Mouse (Mus musculus) adrenal gland, postnatal 25 days (tissue): Measurements from ENCODE around the gene Gm13889. TPM values are rescaled to one million over a fixed set of nuclear protein-coding genes. Genes with fewer than 3 reads are reported as not detected.
A peak's percentile ranks its signal among the peaks of the same experiment; 100 is the strongest.

Experiments used
- DNase-seq: peaks from one replicate; pipeline ENCODE4 v3.0.0; 2021; ENCODE audit warnings: mixed read lengths
- long read RNA-seq: library from polyadenylated mRNA; stranded (forward); transcript quantifications from one replicate; pipeline ENCODE4 v2.0.0, GENCODE M21; 2021
- total RNA-seq: library from RNA; stranded (reverse); gene quantifications from 2 replicates; pipeline ENCODE4 v1.2.3, GENCODE M21; 2021

Gm13889 gene
- total RNA-seq: 18.3 and 20.5 TPM in 2 replicates
- long read RNA-seq, transcript Gm13889-201 (1 exons, 1,386 nt): major isoform, 17 of 17 reads
- long read RNA-seq, partial matches to known transcripts: 0 of 17 reads
- long read RNA-seq, other reads (novel, unspliced or antisense): 0 of 17 reads

DNA sequence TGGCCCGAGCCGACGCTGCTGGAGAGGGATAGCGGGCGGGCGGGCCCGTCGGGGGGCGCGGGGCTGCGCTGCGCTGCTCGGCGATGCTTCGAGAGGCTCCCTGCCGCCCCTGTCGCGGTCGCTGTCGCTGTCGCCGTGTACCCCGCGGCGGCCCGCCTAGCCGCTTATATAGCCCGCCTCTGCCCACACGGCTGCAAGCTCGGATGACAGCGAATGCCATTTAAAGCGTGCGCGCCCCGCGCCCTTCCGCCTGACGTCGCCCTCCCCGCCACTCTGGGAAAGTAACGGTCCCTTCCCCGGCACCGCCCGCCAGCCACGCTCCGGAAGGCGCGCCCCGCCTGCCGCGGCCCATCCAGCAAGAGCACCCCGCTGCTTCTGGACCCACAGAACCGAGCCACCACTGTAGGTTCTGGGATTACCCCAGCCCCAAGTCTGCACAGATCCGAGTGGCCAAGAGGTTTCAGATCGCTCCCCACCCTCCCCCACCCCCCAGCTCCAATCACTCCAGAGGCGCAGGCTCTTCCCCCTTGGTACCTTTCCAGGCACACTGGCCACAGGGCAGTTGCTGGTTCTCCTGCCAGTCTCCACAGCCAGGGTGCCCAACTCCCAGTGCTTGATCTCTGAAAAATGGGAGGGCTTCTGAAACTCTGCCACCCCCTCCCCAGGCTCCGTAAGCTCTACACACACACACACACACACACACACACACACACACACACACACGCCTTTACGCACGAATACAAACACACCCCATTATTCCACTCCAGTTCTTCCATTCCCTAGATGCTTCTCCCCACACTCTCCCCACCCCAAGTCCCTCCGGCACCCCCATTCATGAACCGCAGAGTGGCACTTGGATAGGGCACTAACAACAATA lies at the start of gene Gm13889:
Gene Gm13889, minus strand, starts transcription at position 294 of the 877 bp plus-strand sequence.
- DNase-seq: peak; percentile 83

- peak; percentile 86 for DNase-seq
Measured at GRCm38 (mm10) chr2:94002331-94002730, 45.3 kb upstream of the Gm13889 start.

GRCm38 (mm10) chr2:94001918-94002317 lies 44.9 kb upstream of the Gm13889 start:
- no peak for DNase-seq

DNA sequence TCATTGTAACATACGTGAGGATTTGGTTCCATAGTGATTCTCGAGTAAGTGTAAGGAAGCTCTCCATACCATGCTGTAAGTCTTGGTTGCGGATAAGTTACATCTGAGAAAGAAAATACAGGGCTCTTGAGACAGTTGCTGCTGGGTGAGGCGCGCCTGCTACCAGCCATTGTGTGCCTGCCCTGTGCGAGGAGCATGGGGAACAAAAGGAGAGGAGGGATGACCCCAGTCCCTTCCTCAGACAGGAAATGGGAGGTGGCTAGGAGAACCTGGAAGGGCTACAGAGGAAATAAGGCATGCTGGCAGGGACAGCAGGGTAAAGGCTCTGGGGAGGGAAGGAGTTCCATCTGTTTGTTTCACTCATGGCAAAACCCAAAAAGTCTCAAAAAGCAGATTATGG lies 44.4 kb upstream of the Gm13889 start:
- DNase-seq: no peak

- DNase-seq: no peak
Measured at GRCm38 (mm10) chr2:93996254-93996653, 39.3 kb upstream of the Gm13889 start, which contains the start of gene Gm27027. Gene Gm27027, minus strand, starts transcription at chr2:93996354.

DNA sequence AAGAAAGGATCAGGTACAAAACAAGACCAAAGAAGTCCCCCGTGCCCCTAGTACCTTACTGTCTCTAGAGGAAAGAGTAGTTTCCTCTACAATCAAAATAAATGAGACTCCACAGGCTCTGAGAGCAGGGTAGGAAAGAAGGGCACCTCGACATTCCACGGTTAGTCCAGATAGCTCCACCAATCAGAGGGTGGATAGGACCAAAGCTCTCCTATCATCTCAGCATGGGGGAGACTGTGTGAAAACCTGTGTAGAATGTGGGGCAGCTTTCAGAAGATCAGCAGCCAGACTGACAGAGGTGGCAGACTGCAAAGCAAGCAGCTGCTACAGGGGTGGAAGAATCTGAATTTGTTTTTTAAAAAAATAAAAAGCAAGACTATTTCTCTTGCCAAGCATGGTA lies 35.8 kb upstream of the Gm13889 start:
- no peak for DNase-seq

DNA sequence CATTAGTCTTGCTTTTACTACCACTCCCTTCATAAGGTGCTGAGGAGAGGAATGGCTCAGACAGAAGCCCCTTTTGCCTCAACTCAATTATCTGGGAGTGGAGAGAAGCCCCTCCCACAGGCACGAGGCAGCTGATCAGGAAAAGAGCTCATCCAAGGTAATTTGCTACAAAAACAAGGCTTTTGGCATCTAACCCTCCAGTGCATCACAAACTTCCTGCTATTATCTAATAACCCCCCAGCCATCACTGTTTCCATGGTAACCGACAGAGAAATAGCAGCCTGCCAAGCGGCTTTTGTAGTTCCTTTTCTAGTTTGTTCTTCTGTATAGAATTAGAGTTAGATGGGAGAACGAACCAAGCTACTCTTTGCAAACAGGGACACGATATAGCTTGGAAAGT lies 35.3 kb upstream of the Gm13889 start:
- DNase-seq: no peak

DNA sequence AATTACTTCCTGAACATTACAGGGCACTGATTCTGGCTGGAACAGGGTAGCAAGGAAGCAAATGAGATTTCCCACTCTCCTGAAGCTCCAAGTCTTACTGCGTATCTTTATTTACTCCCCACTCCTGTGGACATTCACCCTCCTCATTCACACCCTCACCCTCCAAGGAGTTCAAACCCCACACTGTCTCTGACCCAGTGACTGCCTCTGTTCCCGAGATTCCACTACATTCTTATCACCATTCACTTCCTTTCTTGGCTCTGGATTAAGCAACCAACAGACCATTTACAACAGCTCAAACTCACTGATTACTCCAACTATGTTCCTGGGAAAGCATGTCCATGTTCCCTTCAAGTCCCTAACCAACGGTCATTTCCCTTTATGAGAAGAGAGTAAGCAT lies 34.3 kb upstream of the Gm13889 start:
- DNase-seq: no peak

DNA sequence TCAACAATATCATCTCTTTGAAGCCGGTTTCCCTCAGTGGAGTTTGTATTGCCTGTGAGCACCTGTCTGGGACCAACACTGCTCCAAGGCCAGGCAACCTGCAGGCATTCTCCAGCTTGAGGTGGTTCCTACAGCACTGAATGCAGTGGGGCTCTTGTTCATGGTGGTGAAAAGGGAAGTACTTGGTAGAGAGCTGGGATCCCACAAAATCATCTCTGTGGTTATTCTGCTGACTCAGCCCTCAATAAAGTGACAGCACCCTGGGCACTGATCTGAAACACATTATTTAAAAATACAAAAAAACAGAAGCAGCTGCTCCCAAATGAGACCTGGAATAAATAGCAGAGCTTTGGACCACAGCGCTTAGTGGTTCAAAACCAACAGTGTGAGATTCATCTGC lies 31.4 kb upstream of the Gm13889 start:
- DNase-seq: no peak

- DNase-seq: no peak
Measured at GRCm38 (mm10) chr2:93982457-93983235, 25.6 kb upstream of the Gm13889 start.

- peak; percentile 68 for DNase-seq
Measured at GRCm38 (mm10) chr2:93979249-93980120, 22.5 kb upstream of the Gm13889 start.

DNA sequence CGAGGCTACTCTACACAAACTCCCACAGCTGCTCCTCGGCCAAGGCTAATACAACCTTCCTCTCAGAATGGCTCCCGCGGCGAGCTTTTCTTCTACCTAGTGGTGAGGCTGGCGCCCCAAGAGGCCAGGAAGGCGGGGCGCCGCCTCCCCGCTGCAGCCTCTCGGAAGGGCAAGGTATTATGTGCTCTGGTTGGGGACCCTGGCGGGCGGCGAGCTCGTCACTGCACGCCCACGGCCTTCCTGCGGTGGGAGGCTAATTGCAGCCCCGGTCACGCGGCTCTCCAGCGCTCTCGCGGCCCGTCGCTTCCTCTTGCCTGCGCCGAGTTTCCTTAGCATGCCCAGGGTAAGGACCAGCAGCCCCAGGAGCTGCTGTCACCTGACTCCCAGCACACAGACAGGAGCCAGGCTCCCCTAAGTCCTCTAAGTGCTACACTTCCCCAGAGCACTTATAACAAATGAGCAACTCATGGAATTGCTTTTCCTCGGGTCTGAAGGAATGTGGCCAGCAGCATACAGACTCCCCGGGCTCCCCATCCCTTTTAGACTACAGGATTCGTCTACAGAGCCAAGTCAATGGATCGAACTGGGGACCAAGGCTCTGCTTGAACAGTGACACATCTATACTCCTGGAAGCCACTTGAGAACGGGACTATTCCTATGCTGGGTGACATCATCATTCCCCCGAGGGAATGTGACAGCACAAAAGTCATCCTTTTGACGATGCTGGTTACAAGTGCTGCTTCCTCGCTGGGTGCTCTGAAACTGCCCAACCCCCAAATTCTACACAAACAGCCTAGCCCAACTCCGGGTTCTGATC lies 19.6 kb upstream of the Gm13889 start:
- peak; percentile 64 for DNase-seq

DNA sequence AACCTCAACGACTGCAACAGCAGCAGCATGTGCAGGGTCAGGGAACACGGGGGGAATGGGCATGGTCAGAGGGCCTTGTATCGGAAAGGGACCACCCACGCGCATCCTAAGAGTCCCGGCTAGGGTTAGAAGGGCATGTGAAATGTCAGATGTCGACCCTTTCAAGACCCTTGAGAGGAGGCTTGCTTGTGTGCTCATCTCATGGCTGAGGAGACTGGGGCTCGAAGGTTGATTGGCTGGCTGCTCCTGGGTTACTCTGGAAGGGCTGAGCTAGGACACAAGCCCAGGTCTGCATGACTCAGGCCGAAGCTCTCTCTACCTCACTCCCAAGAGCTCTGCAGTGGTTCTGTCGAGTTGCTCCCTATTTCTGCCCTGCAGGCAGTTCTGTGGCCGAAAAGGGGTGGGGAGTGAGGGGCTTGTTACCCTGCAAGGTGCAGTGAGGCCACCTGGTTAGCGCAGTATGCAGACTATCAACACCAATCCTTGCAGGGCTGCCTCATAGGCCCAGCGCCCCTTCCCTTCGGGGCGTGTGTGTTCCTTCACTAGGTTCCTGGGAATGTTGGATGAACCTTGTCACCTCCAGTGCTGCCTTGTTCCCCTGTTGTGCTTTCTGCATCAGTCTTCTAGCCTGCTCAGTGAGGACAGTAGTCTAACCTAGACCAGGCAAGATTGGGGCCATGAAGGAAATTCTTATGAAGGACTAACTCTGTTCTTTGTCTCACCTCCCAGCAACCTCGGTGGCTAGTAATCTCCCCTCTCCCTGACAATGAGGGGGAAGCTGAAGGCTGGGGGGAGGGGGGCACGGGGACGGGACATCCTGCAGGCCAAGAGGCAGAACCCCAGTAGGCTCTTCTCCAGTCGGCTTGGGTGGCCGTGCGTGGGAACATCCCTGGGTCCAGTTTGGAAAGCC lies 18.8 kb upstream of the Gm13889 start:
- DNase-seq: no peak

DNA sequence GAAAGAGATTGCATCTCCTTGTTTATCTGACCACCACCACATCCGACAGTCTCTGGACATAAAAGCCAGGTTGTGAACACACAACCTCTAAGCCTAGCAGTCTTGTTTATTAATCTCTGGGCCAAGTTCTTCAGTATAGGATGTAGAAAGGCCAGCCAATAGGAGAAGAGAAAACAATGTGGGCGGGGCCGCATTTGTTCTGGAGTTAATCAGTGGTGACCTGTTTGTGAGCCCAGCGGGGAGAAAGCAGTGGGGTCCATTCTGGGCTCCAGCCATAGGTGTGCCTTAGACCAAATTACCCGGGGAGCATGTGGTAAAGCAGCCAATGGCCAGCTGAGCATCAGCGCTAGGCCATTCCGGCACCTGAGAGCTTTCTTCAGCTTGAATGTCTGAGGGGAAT lies 18.0 kb upstream of the Gm13889 start:
- DNase-seq: no peak

- no peak for DNase-seq
Measured at GRCm38 (mm10) chr2:93971647-93972046, 14.6 kb upstream of the Gm13889 start.

- DNase-seq: no peak
Measured at GRCm38 (mm10) chr2:93964494-93965160, 7.6 kb upstream of the Gm13889 start.

DNA sequence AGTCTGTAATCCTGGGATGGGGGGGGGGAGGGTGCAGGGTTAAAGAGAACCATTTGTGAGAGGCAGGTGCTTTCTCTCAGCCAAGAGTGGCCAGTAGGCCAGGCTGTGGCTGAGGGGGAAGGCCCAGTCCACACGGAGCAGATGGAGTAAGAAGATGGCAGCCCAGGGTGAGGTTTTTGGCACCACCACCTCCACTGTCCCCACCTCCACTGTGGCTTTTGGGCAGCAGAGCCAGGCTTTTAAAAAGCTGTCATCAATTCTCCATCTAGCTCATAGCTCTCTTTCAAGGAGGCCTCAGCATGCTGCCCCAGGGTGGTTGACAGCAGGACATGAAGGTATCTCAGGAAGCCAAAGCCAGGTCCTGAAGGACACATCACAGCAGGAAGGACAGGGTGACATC lies 6.8 kb upstream of the Gm13889 start:
- DNase-seq: no peak

DNA sequence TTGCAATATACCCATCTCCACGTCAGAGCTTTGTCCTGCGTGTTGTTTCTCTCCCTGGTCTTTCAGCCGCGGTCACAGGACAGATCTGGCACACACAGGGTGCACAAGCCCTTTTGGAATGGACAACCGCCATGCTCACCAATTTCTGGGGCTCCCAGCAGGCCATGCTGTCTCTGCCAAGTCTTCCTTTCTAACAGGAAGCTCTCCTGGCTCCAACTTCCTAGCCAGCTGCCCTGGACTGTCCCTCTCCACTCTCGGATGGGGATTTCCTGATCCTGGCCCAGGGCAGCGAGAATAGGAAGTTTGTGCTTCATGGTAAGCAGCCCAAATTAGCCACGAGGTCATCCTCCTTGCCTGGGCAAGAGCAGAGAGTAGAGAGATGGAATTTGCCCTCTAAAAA lies 4.7 kb upstream of the Gm13889 start:
- DNase-seq: peak; percentile 16

DNA sequence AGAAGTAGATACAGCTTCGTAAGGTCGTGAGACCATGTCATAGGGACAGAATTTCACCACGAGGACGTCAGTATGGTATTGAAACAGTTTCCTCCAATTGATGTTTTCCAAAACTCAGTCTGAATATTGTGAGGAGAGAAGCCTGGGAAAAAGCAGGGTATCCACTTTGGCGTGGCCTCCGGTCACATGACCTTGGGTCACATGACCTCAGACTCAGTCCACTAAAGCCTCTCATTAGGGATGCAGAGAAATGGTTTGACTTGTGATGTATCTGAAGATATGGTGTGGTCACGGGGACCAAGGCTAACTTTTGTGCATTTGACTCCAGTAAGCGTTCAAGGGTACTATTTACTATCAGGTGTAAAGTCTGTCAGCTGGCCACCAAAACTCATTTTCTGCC lies 2.3 kb upstream of the Gm13889 start:
- DNase-seq: no peak
